Mouse (Mus musculus) limb, embryonic 13.5 days (tissue): Measurements from ENCODE around the gene Mfn2. TPM values are rescaled to one million over a fixed set of nuclear protein-coding genes. Genes with fewer than 3 reads are reported as not detected.
A peak's percentile ranks its signal among the peaks of the same experiment; 100 is the strongest.

Experiments
- ATAC-seq: fragments of 200-750 bp; cut with Nextera tagmentation; 2 replicates; pipeline ENCODE4 v1.8.0; 2017; ENCODE audit warnings: low read depth, moderate number of reproducible peaks, moderate TSS enrichment; ENCODE audit not compliant: low FRiP score
- H3K27ac ChIP-seq: fragments of 300-500 bp; sonication (generic); 2 replicates; pipeline ENCODE4 v1.5.1; 2015; ENCODE audit warnings: inconsistent platforms, mild to moderate bottlenecking, moderate library complexity
- H3K27me3 ChIP-seq: fragments of 300-500 bp; sonication (generic); 2 replicates; pipeline ENCODE4 v1.6.1; 2015; ENCODE audit warnings: mild to moderate bottlenecking, inconsistent platforms
- H3K36me3 ChIP-seq: fragments of 300-500 bp; sonication (generic); 2 replicates; pipeline ENCODE4 v1.6.1; 2015; ENCODE audit warnings: inconsistent platforms, mild to moderate bottlenecking, moderate library complexity
- H3K4me1 ChIP-seq: fragments of 300-500 bp; sonication (generic); 2 replicates; pipeline ENCODE4 v1.6.1; 2015; ENCODE audit warnings: inconsistent platforms
- H3K4me2 ChIP-seq: fragments of 300-500 bp; sonication (generic); replicated peaks from 2 replicates; pipeline ENCODE4 v1.6.1; 2015; ENCODE audit warnings: inconsistent platforms, mild to moderate bottlenecking, moderate library complexity
- H3K4me3 ChIP-seq: fragments of 300-500 bp; sonication (generic); 2 replicates; pipeline ENCODE4 v1.5.1; 2015; ENCODE audit warnings: moderate library complexity, mild to moderate bottlenecking, inconsistent platforms
- H3K9ac ChIP-seq: fragments of 300-500 bp; sonication (generic); 2 replicates; pipeline ENCODE4 v1.6.1; 2015; ENCODE audit warnings: mild to moderate bottlenecking, inconsistent platforms
- H3K9me3 ChIP-seq: fragments of 300-500 bp; sonication (generic); 2 replicates; pipeline ENCODE4 v1.6.1; 2016; ENCODE audit warnings: inconsistent platforms
- WGBS: fragments of 180-500 bp; shearing (Covaris S2); methylation state at CpG from one replicate; pipeline ENCODE4 v1.1.7; 2015; 5-methylcytosine and 5-hydroxymethylcytosine counted together
- polyA plus RNA-seq: library from polyadenylated mRNA; unstranded; fragments of >200 nt; fragmentation: Nextera tagmentation; extraction: Ambion mirVana; gene quantifications from 2 replicates; pipeline ENCODE4 v1.2.1, GENCODE M21; 2015

The Mfn2 gene
- 33.7 and 37.8 TPM in 2 replicates for polyA plus RNA-seq

DNA sequence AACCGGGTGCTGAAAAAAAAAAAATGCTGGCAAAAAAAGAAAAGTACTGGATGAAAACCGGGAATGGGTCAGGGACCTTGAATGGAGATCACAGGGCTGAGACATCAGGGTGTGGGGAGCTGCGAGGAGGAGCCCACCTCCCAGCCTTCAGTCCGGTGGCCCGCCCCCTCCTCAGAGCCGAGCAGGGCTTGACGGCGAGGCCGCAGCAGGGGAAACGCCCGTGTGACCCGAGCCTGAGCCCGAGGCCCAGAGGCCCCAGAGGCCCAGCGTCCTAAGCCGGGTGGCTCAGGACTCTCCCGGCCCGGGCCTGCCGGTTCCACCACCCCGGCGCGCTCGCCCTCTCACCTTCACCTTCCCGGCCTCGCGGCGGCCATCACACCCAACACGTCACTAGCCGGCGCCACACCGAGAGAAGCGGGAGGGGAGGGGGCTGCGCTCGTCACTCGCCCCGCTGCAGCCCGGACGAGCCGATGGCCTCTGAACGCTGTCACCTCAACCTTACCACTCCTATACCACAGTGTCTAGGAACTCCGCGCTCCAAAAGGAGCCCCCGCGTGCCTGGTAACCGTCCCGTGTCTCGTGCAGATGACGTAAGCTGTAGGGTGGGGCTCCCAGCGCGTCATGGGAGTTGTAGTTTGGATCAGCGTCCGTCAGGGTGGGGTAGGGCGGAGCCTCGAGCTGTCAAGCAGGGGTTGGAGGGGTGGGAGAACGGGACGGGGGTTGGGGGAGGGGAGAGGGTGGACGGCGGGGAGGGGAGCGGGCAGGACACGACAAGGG, at the start of gene Mfn2:
Gene Mfn2 (minus strand): TSS at position 392 of the 777 bp plus-strand sequence.
- H3K4me2 ChIP-seq, result peak within 1 kb of the TSS; percentile 70
- no peaks in the 10 kb centered on the region for H3K9me3 ChIP-seq
- peaks cover 13% of the 10 kb centered on the region for H3K4me1 ChIP-seq
- H3K9ac ChIP-seq, result peak within 1 kb of the TSS; percentile 85
- peak within 1 kb of the TSS; percentile 66; the same call in 1 of the 2 replicates for H3K27ac ChIP-seq
- no peaks in the 10 kb centered on the region for H3K27me3 ChIP-seq
- H3K4me3 ChIP-seq, result peak within 1 kb of the TSS; percentile 93
- WGBS, result under 1% methylated on average over 49 of the region's 59 CpGs
- peaks cover 42% of the 10 kb centered on the region for H3K36me3 ChIP-seq
- peak; percentile 93 for ATAC-seq

DNA sequence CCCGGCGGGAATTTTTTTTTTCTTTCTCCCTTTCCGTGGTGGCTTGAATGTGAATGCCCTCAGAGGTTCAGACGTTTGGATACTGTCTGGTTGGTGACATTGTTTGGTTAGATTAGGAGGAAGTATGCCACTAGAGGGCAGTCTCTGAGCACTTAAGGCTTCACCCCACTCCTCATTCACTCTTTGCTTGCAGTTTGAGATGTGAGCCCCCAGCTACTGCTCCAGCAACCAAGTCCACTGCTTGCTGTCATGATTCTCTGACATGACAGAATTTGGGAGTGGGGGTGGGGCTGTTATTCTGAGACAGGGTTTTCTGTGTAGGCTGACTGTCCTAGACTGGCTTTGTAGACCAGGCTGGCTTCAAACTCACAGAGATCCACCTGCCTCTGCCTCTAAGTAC, 49.1 kb upstream of the Mfn2 start:
- H3K4me1 ChIP-seq, result no peaks in the 10 kb centered on the region
- 8% methylated on average over 4 of the region's 4 CpGs for WGBS
- no peak for ATAC-seq

DNA sequence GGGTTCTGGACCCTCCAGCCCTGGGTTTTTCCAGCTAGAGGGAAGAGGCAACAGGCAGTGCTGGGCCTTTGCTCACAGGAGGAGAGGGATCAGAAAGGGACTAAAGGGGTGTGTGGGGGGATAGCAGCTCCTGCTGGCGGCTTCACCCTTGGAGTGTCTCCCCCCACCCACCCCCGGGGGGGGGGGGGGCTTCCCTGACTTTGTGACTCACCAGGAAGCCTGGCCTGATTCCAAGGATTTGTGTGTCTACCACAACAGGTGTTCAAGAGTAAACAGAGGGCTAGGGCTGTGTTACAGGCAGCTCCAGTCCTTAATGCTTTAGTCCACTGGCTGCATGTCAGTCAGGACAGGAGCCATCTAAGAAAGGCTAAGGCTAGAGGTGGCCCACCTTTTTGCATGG, 43.0 kb upstream of the Mfn2 start:
- H3K9ac ChIP-seq, result no peak overlapping the region
- 63% methylated on average over 2 of the region's 2 CpGs for WGBS
- H3K27me3 ChIP-seq, result no peaks in the 10 kb centered on the region
- H3K27ac ChIP-seq, result no peak overlapping the region
- no peaks in the 10 kb centered on the region for H3K9me3 ChIP-seq
- H3K4me2 ChIP-seq, result no peak overlapping the region
- peaks cover 11% of the 10 kb centered on the region for H3K4me1 ChIP-seq
- peaks cover 64% of the 10 kb centered on the region for H3K36me3 ChIP-seq
- ATAC-seq, result no peak
- H3K4me3 ChIP-seq, result no peak overlapping the region

More for the DNA sequence above, 49.1 kb upstream of the Mfn2 start:
- Histone ChIP-seq H3K9ac (no peak overlapping the region), H3K27me3 (no peaks in the 10 kb centered on the region), H3K4me3 (no peak overlapping the region), H3K9me3 (no peaks in the 10 kb centered on the region), H3K4me2 (no peak overlapping the region), H3K36me3 (peaks cover 7% of the 10 kb centered on the region), H3K27ac (no peak overlapping the region)

DNA sequence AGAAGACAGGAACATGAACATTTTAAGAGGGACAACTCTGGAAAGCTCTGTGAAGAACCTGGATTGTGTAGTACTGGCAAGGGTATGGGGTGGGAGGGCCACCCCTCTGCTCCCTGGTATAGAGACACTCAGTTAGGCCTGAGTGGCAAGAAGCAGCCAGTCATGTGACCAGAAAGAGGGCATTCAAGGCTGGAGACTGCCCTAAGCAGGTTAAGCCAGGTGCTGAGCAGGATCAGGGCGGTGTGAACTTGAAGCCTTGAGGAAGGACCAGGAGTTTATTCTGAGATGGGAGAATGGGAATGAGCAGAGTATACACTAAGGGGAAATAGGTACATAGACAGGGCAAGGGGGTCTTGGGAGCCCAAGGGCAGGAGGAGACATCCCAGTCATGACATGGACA, 38.5 kb upstream of the Mfn2 start:
- peaks cover 47% of the 10 kb centered on the region for H3K4me1 ChIP-seq
- 96% methylated on average over 1 of the region's 1 CpGs for WGBS
- H3K4me3 ChIP-seq, result no peak overlapping the region
- H3K9ac ChIP-seq, result no peak overlapping the region
- peaks cover 53% of the 10 kb centered on the region for H3K36me3 ChIP-seq
- H3K27ac ChIP-seq, result no peak overlapping the region
- no peak for ATAC-seq
- no peaks in the 10 kb centered on the region for H3K9me3 ChIP-seq
- no peaks in the 10 kb centered on the region for H3K27me3 ChIP-seq
- peak overlapping the region; percentile 100 for H3K4me2 ChIP-seq

DNA sequence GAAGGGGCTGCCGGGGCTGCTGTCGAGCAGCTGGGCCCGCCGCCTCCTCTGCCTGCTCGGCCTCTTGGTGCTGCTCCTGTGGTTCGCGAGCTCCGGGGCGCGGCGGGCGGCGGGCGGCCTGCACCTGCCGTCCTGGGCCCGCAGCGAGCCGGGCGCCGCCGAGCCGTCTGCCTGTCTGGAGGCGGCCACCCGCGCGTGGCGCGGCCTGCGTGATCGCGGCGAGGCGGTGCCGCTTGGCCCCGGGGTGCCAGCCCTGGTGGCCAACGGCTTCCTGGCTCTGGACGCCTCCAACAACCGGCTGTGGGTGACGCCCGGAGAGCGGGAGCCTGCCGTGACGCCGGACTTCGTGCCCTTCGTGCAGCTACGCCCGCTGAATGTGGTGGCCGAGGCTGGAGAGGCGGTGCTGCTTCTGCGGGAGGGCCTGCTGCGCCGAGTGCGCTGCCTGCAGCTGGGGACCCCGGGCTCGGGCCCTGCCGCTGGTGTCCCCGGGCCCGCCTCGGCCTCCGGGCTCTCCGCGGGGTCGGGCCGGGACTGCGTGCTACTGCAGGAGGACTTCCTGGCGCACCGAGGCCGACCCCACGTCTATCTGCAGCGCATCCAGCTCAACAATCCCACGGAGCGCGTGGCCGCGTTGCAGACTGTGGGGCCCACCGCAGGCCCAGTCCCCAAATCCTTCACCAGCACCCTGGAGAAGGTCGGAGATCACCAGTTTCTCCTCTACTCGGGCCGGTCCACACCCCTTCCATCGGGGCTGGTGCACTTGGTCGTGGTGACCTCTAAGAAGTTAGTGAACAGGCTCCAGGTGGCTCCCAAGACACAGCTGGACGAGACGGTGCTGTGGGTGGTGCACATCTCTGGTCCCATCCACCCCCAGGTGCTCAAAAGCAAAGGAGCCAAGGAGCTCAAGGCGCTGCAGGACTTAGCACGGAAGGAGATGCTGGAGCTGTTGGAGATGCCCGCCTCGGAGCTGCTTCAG, 36.8 kb upstream of the Mfn2 start:
- Histone ChIP-seq H3K4me3 (peak overlapping the region; percentile 96), H3K4me2 (peak overlapping the region; percentile 100), H3K4me1 (peaks cover 53% of the 10 kb centered on the region), H3K9ac (peak overlapping the region; percentile 90), H3K27me3 (no peaks in the 10 kb centered on the region), H3K36me3 (peaks cover 36% of the 10 kb centered on the region), H3K9me3 (no peaks in the 10 kb centered on the region), H3K27ac (peak overlapping the region; percentile 55; the same call in 1 of the 2 replicates)
- peak; percentile 42 for ATAC-seq
- WGBS, result 8% methylated on average over 71 of the region's 88 CpGs

DNA sequence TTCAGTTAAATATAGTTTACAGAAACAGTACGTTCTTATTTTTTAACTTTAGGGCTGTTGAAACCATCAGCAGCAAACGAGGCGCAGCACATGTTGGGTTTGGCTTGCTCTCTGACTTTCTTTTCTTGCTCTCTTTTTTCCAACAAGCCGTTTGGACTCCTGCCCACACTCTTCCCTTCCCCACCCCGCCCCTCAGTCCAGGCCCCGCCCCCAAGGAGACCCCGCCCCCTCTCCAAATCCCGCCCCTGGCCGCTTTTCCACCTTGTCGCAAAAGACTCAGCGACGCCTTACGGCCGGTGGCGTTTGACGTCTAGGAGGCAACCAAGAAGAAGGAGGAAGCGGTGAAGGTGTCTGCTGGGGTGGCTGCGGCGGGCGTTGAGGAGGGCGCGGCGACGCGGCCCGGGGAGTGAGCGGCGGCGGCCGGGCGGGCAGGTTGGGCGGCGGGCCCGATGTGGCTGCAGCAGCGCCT, 36.1 kb upstream of the Mfn2 start, which contains the start of gene 2510039O18Rik:
Gene 2510039O18Rik (plus strand): TSS at position 320 of the 469 bp plus-strand sequence.
- H3K4me1 ChIP-seq, result peaks cover 57% of the 10 kb centered on the region
- H3K4me3 ChIP-seq, result peak within 1 kb of the TSS; percentile 96
- peaks cover 29% of the 10 kb centered on the region for H3K36me3 ChIP-seq
- under 1% methylated on average over 28 of the region's 35 CpGs for WGBS
- peak within 1 kb of the TSS; percentile 100 for H3K4me2 ChIP-seq
- H3K9me3 ChIP-seq, result no peaks in the 10 kb centered on the region
- H3K9ac ChIP-seq, result peak within 1 kb of the TSS; percentile 90
- peak; percentile 37; the same call in 1 of the 2 replicates for ATAC-seq
- peak within 1 kb of the TSS; percentile 94 for H3K27ac ChIP-seq
- H3K27me3 ChIP-seq, result no peaks in the 10 kb centered on the region

DNA sequence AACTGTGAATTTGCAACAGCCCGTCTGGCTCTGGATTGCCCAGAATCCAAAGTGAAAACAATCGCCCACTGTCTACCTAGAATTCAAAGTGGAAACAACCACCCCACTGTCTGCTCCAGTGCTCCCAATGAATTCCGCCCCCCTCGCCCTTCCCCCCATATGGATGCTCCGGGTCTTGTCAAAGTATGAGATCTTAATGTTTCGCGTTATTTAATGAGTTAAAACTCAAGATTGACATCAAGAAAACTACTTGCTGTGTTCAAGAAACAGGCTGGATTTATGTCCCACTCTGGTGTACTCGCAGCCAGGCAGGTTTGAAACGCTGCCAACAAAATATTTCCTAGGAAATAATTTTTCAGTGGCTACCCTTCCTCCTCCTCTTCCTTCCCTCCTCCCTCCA, 35.6 kb upstream of the Mfn2 start:
- Histone ChIP-seq H3K9me3 (no peaks in the 10 kb centered on the region), H3K4me2 (peak overlapping the region; percentile 100), H3K4me1 (peaks cover 62% of the 10 kb centered on the region), H3K27me3 (no peaks in the 10 kb centered on the region), H3K9ac (peak overlapping the region; percentile 35), H3K27ac (peak overlapping the region; percentile 94), H3K36me3 (peaks cover 24% of the 10 kb centered on the region), H3K4me3 (peak overlapping the region; percentile 96)
- peak; percentile 0; the same call in 1 of the 2 replicates for ATAC-seq
- 48% methylated on average over 9 of the region's 9 CpGs for WGBS

DNA sequence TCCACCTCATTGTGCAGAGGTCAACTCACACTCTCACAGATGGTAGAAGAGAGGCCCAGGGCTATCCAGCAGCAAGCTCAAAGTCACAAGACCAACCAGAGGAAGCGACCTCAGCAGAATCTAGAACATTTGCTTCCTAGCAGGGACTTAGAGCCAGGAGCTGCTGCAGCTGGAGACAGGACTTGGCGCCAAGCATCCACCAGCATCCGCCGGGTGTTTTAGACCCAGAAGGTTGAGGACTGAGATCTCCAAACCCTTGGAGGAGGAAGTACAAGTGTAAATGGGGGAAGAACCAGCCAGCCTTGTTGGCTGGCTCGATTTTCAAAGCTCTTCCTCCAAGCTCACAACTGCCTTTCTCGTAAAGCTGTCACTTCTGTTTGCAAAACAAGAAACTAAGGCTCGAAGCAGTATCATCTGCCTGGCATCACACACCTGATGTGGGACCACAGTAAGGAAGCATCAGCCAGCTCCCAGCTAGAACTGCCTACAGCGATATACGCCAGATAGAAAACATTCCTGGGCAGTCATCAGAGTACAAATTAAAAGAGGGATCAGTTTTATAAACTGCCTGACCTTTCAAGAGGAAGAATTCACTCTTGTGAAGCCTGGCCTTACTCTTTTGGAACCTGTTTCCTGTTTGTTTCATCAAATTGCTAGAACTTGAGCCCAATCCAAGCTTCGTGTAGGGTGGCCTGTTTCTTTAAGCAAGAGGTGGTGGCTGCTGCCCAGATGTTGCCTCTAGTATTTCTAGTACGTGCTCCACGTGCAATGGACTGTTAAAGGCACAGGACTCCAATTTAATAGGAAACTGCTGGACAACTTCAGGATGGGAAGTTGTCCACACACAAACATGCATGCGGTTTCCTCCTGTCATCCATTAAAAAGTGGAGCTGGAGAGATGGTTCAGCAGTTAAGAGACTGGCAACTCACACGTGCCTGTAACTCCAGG, 33.9 kb upstream of the Mfn2 start:
- Histone ChIP-seq H3K36me3 (peaks cover 7% of the 10 kb centered on the region; the same call in 1 of the 2 replicates), H3K27ac (peak overlapping the region; percentile 94), H3K9ac (no peak overlapping the region), H3K27me3 (no peaks in the 10 kb centered on the region), H3K4me3 (no peak overlapping the region), H3K9me3 (no peaks in the 10 kb centered on the region), H3K4me1 (peaks cover 78% of the 10 kb centered on the region), H3K4me2 (peak overlapping the region; percentile 38)
- ATAC-seq, result no peak
- WGBS, result 32% methylated on average over 14 of the region's 14 CpGs

DNA sequence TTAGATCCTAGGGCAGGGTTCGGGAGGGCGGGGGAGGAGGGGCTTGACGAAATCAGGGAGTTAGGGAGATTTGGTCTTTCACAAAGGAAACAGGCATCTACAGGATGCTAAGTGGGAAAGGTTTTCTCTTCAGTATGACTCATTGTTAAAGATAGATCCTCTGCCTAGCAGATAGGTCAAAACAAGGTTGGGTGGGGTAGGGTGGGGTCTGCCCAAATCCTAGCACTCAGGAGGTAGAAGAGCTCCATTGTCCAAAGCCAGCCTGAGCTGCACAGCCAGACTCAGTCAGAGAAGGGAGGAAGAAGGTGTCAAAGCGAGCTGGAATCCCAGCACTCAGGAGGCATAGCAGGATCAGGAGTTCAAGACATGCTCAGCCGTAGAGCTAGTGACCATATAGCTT, 33.0 kb upstream of the Mfn2 start:
- H3K9me3 ChIP-seq, result no peaks in the 10 kb centered on the region
- no peaks in the 10 kb centered on the region for H3K27me3 ChIP-seq
- no peak for ATAC-seq
- H3K4me1 ChIP-seq, result peaks cover 74% of the 10 kb centered on the region
- no peak overlapping the region for H3K27ac ChIP-seq
- 63% methylated on average over 5 of the region's 5 CpGs for whole genome bisulfite sequencing
- H3K4me2 ChIP-seq, result no peak overlapping the region; the same call in 1 of the 2 replicates
- no peak overlapping the region for H3K4me3 ChIP-seq
- no peaks in the 10 kb centered on the region for H3K36me3 ChIP-seq
- H3K9ac ChIP-seq, result no peak overlapping the region

DNA sequence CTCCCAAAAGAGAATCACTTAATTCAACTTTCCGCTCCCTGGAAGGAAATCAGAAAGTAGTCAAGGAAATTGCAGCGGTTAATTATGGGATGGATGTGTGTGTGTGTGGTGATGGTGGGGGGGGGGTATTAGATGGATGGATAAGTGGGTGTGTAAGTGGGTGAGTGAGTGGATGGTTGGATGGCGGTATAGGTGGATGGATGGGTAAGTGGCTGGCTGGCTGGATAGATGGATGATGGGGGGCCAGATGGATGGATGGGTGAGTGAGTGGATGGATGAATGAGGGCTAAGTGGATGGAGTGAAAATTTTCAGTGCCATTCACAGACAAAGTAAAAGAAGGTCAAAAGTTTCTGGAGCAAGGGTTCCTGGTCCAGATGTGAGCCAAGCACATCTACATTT, 32.5 kb upstream of the Mfn2 start:
- H3K27ac ChIP-seq, result 0 out of 2 replicates have a peak overlapping the region, but pooled peaks have one; percentile 87
- no peaks in the 10 kb centered on the region for H3K27me3 ChIP-seq
- H3K36me3 ChIP-seq, result no peaks in the 10 kb centered on the region
- peak overlapping the region; percentile 80 for H3K4me3 ChIP-seq
- H3K4me1 ChIP-seq, result peaks cover 72% of the 10 kb centered on the region
- no peaks in the 10 kb centered on the region for H3K9me3 ChIP-seq
- ATAC-seq, result no peak
- peak overlapping the region; percentile 92 for H3K9ac ChIP-seq
- peak overlapping the region; percentile 78 for H3K4me2 ChIP-seq
- WGBS, result 42% methylated on average over 3 of the region's 3 CpGs
